Mouse (Mus musculus) left cerebral cortex, postnatal 4 days (tissue): Measurements from ENCODE around the gene Ift122. TPM values are rescaled to one million over a fixed set of nuclear protein-coding genes. Genes with fewer than 3 reads are reported as not detected.
A peak's percentile ranks its signal among the peaks of the same experiment; 100 is the strongest.
"Not testable (repeated sequence)": the region's sequence is repeated elsewhere in the genome, so short reads cannot be mapped to it uniquely, and the experiment has no call there.

Experiments
- DNase-seq: peaks from one replicate; pipeline ENCODE4 v3.0.0-alpha.2; 2022
- intact Hi-C: fragments of 180-260 bp; cut with DNase I; formaldehyde crosslinking; loops from one replicate; pipeline ENCODE4 v1.15.1; 2025
- total RNA-seq, 2 experiments: library from RNA; stranded (reverse); gene quantifications; 2 replicates each; pipeline ENCODE4 v1.2.3; 2021

The Ift122 gene
- total RNA-seq, result 10 to 100 TPM; 28.9 to 35.8 TPM

DNA sequence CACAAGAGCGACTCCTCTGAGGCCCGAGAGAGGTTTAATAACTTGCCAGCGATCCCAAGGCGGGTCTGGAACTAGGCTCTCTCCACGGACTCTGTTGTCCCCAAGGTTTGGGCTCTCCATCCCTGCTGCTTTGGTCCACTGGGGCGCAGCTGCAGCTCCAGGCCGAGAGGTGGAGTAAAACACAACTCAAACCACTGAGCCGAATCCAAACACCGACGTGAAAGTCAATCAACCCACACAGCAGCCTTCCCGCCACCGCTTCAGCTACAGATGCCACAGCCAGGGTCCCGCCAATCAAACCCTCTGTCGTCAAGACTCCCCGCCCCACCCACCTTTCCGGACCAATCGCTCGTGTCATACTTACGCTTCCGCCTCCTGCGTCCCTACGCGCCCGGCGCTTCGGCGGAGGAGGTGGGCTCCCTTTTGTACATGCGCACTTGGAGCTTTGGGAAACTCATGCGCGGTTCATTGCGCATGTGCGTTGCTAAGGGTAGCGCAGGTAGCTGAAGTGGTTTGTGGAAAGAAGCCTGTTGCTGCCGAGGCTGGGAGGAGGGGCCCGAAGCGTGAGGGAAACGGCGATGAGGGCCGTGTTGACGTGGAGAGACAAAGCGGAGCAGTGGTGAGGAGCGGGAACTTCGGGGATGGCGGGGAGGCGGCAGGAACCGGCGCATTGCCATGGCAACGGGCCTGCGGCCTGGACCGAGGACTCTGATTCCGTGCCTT lies at the start of gene Ift122, which contains the start of gene Mbd4:
TSS of gene Ift122 (plus strand) at position 380 of the 723 bp plus-strand sequence.
TSS of gene Mbd4 (minus strand) at position 281 of the 723 bp plus-strand sequence.
- DNase-seq, result peak; percentile 99
- intact Hi-C loops, result loop anchor here (5.0 kb wide), 1 partner anchor 46 kb away; the partner anchor contains the start of gene Rpl32

DNA sequence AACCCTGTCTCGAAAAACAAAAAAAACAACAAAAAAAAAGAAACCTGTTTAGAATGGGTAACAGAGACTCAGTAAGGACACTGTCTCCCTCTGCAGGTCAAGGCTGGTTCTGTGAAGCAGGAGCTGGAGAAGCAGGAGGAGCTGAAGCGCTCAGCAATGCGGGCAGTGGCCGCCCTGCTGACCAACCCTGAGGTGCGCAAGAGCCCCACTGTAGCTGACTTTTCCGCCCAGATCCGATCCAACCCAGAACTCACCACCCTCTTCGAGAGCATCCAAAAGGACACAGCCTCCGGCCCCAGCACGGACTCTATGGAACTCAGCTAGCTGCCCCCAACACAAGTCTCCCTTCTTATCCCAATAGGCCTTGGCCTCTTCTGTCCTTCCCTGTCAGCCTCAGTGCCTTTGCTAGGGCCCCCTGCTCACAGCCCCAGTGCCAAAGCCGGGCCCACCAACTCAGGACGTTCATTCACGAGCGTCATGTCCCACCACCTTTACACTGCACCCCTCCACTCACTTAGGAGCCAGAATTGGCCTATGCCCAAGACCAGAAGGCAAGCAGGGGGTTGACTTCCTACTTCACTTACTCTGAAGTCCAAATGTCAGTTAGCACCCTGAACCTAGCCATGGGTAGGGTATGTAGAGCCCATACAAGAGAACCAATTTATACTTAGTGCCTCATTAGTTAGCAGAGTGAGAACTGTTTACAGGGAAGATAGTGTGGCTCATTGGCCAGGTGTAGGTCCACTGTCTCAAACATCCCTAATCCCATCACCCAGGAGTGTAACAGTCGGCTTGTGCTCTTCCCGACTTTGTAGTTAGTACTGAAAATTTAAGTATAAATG lies 49.5 kb upstream of the Ift122 start:
- intact Hi-C loops, result no loop called here

DNA sequence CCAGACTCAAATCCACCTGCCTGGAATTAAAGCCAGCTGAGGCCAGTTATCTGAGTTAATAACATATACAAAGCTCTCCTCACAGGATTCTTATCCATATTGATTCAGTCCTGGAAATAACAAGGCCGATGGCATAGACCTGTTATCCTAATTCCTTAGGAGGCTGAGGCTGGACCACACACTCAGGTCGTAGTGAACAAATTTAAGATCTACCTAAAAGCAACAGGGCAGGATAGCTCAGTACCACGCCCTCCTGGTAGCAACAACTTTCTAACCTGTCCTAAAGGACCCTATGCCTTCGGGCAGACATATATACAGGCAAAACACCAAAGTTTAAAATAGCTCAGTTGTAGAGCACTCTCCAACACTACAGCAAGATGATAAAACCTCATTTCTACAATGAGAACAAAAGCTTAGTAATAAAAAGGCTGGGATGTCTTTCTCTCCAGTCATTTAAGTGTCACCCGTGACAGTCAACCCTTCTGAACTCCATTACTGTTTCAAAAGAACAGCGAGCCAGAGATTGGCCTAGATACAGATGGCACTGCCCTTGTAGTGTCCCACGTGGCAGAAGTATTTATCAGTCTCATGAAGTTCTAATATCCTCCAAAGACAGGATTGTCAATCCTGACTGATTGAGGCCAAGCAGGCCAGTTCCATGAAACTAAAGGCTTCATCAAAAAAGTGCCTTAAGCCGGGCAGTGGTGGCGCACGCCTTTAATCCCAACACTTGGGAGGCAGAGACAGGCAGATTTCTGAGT lies 48.7 kb upstream of the Ift122 start:
- no peak for DNase-seq
- intact Hi-C loops, result loop anchor here (5.0 kb wide), 1 partner anchor 48 kb away; the partner anchor contains the start of genes Ift122 and Mbd4

More for the DNA sequence above, 49.5 kb upstream of the Ift122 start:
- peak; percentile 82 for DNase-seq

DNA sequence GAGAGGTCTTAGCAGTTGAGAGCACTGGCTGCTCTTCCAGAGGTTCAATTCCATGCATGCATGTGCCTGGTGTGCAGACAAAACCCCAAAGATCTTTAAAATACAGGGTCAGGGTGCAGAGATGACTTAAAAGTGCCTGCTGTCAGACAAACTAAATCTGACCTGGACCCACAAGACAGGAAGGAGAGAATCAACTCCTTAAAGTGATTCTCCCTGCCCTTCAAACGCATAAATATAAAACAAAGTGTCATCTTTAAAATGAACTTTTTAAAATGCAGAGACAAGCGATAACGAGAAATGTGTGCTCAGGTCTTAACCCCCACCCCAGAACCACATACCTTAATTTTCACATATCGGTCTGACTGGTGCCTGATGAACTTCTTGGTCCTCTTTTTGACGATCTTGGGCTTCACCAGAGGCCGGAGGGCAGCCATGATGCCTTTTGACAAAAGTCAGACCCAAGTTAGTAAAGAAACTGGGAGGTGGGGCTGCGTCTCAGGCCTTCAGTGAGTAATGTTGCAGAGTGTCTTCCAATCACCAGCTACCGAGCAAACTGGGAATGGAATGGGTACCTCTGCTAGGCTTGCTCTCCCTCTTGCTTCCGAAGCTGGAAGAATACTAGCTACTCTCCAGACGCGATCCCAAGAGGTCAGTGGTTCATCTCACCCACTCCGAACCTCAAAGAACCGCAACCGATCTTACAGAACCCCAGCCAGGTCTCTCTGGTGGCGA lies 45.6 kb upstream of the Ift122 start:
- intact Hi-C loops, result loop anchor here (5.0 kb wide), 1 partner anchor 45 kb away; the partner anchor contains the start of genes Ift122 and Mbd4

DNA sequence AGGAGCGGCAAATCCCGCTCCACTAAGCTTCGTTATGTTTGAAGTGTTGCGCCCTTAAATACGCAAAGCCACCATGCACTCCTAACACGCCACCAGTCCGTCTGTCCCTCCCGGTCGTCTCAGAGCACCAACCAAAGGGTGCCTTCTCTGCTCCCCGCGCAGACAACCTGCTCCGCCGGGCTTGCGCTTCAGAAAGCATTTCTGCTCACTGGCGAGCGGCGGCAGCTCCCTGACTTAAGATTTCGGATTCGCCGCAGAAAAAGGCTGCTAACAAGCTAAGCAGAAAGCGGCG lies 45.1 kb upstream of the Ift122 start:
- intact Hi-C loops, result loop anchor here (5.0 kb wide), 1 partner anchor 44 kb away; the partner anchor contains the start of genes Ift122 and Mbd4
- DNase-seq, result no peak

More for the DNA sequence above, 45.6 kb upstream of the Ift122 start:
- DNase-seq, result no peak

DNA sequence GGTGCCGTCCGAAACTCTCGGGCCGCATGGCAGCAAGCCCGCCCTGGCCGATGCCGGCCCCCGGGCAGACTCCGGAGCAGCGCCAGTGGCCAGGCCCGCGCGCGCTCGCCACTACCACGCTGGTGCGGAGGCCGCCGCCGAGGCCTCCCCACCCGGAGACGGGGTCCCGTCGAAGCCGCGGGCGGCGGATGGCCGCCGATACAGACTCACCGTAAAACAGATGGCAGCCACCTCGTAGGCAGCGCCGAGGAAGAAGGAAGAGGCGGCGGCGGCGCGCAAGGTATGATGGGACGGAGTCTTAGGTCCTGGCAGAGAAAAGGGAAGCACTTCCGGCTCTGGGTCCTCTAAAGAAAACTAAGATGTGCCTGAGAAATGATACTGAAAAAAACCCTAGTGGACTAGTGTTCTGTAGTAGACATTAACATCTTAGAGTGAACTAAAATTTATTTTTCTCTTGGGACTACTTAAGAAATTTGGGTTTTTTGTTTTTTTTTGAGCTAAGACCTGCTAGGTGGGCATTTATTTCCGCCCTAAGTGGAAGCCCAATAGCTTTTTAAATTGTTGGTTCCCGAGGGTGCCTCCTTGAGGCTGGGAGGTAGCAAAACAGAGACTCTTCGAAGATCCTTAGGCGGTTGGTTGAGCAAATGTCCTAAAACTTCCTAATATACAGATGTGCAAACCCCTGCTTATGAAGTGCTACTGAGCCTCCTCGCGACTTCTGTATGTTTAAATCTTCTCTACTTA lies 44.6 kb upstream of the Ift122 start, which contains the start of gene Rpl32:
TSS of gene Rpl32 (minus strand) at position 260 of the 744 bp plus-strand sequence.
- peak; percentile 85 for DNase-seq
- intact Hi-C loops, result loop anchor here (5.0 kb wide), 1 partner anchor 44 kb away; the partner anchor contains the start of genes Ift122 and Mbd4

DNA sequence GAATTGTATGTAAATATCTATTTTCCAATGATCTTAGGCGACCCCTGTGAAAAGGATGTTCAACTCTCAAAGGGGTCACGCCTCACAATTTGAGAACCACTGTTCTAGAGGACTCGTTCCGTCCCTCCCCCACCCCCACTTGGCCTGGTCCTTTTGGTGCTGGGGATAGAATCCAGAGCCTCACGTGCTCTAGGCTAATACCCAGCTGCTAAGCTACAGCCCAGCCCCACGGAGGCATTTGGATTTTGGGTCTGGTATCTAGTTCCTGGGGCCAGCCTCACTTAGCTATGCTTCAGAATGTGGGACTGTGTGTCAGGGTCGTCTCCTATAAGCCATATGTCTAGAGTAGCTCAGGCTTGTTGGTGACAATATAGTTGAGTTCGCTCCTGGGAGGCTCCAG lies 41.7 kb upstream of the Ift122 start:
- intact Hi-C loops, result no loop called here
- no peak for DNase-seq

DNA sequence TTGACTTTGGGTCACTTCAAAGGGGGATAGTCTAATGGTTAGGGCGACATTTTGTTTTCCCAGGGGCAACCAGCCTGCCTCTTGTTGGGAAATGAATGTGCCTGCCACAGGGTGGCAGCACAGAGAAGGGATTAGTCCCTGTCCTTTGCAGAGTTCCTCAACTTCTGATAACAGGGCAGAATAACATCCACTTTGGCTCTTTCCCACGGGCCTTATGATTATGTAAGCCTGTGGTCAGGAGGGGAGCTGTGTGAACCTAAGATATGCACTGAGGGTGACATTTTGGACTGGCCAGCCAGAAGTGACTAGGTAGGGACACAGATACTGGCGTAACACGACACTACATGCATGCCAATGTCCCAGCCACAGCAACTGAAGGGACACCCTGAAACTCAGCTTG lies 39.2 kb upstream of the Ift122 start:
- intact Hi-C loops, result no loop called here

DNA sequence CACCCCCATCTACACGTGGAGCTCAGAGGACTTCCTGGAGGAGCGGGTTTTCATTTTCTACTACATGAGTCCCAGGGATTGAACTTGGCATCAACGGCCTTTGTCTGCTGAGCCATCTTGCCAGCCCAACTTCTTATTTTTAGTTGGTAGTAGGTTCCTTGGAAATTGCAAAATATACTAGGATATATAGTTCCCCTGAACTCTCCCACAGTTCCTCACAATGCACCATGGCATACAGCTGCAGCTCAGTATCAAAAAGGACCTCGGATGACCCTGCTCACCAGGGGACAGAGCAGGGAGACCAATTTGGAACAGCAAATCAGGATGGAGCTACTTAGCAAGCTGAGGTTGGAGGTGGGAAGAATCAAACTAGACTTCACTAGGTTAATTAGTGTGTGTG lies 38.2 kb upstream of the Ift122 start:
- intact Hi-C loops, result no loop called here
- DNase-seq, result no peak

More for the DNA sequence above, 39.2 kb upstream of the Ift122 start:
- DNase-seq, result peak; percentile 62

DNA sequence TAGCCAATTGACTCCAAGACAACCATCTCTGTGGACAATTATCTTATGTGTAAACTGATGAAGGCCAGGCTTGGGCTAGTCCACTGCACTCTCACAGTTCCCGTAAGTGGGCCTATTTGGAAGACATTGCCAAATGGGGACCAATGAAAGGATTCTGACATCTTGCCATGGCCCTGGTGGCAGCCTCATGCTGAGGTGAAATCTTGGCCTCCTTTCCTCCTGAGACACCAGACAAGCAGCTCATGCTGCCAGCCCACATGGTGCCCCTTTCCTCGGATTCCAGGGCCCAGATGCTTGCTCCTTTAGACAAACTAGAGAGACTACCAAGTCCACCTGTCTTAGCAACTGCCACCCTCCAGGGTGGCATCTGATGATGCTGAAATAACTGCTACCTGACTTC lies 35.1 kb upstream of the Ift122 start:
- intact Hi-C loops, result no loop called here
- DNase-seq, result peak; percentile 35

DNA sequence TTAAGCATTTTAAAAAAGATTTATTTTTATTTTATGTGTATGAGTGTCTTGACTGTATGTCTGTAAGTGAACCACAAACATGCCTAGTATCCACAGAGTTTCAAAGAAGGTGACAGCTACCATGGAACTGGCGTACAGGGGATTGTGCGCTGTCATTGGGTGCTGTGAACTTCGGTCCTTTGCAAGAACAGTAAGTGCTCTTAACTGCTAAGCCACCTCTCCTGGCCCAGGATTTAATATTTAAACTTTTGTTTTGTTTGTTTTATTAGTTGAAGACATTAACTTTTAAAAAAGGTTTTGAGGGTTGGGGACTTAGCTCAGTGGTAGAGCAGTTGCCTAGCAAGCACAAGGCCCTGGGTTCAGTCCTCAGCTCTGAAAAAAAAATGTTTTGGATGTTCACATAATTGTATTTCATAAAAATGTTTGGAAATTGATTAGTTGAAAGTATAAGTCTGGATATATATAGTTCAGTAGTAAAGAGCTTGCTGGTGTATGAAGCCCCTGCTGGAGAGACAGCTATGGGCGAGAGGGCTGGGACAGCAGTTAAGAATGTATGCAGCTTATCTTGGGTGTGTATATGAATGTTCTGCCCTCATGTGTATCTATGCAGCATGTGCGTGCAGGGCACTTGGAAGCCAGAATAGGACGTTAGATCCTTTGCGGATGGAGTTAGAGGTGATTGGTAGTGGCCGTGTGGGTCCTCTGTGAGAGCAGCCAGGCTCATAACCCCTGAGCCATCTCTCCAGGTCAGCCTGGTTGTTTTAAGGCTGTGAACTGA lies 31.9 kb upstream of the Ift122 start:
- intact Hi-C loops, result no loop called here
- DNase-seq, result no peak

DNA sequence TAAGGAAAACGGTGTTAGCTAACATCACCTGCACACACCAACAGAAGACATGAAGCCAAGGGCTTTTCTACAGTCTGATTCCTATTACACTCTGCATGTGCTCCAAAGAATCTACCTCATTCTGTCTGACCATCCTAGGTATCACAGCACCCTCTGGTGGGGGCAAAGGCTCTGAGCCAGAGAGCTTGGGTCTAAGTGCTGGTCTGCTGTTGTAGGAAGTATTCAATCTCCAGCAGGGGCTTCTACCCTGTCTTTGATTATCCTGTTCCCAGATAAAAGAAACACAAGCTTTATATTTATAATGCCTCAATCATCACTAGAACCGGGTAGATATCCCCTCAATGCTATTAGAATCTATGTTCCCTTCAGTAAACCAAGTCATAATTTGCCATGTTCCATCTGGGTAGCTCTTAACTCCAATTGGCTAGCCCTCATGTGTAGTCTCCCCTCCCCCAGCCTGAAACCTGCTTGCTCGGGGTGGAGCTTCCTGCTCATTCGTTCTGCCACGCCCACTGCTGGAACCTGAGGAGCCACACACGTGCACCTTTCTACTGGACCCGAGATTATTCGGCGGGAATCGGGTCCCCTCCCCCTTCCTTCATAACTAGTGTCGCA lies 29.3 kb upstream of the Ift122 start:
- DNase-seq, result peak; percentile 64
- intact Hi-C loops, result not testable (repeated sequence)

DNA sequence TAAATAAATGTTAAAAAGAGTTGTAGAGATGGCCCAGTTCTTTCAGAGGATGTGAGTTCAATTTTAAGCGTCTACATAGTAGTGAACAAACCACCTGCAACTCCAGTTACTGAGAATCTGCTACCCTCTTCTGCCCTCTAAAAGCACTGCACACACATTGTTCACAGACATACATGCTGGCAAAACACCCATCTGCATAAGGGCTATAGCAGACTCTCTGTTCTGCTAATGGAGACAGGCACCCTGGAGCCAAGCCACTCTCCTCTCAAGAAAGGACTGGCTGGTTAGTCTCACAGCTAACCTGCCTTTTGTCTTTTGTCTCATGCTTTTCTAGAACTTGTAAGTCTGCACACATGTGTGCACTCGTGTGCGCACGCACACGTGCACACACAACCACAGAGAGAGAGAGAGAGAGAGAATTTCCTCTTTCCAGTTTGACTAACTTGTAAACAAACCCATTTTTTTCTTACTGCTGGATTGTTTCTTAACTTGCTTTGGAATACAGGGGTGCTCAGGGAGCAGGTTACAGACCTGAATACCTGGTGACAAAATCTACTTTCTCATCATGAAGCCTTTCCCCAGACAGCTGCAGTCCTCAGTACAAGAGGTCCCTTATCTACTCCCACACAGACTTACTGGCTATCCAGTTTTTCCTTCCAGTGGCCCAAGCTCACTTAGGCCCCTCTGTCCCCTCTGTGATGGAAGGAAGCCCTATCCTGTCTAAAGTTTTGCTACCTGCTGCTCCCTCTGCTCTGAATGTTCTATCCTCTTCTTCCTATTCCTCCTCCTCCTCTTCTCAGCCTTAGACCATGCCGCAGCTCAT lies 22.3 kb upstream of the Ift122 start:
- intact Hi-C loops, result no loop called here
- DNase-seq, result no peak

DNA sequence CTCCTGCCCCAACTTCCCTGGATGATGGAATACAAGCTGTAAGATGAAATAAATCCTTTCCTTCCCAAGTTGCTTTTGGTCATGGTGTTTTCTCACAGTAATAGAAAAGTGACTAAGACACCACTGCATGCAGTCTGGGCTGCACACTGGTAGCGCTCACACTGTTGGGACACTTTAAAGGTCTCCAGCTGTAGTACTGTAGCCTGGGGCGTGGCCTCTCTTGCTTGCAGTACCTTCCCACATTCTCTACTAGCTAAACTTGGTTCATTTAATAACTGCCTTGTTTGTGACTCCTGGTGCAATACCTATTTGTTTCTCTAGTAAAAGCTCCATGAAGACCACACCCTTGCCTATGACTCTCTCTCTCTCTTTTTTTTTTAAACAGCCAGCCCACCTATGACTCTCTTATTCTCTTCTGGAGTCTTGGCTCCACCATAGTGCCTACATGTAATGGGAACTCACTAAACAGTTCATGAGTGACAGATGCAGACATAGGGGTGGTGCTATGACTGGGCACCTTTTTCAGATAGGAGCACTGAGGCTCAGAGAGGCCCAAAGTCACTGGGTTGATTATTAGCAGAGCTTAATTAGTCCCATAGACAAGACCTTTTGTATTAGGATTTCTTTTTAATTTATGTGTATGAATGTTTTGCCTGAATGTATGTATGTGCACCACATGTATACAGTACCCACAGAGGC lies 21.0 kb upstream of the Ift122 start:
- intact Hi-C loops, result no loop called here
- DNase-seq, result no peak

DNA sequence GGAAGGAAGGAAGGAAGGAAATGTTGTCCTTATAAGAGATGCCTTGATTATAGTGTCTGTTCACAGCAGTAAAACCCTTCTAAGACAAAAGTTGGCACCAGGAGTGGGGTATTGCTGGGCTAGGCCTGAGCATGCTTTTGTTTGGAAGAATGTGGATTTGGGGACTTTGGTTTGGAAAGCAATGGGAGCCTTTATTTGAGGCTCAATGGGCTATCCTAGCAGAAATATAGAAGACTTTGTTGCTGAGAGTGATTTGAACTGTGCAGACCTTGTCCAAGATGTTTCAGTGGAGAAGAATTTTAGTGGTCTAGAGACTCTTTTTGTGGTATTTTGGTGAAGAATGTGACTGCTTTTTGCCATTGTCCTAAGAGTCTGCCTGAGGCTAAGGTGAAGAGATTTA lies 19.4 kb upstream of the Ift122 start:
- DNase-seq, result no peak
- intact Hi-C loops, result no loop called here

DNA sequence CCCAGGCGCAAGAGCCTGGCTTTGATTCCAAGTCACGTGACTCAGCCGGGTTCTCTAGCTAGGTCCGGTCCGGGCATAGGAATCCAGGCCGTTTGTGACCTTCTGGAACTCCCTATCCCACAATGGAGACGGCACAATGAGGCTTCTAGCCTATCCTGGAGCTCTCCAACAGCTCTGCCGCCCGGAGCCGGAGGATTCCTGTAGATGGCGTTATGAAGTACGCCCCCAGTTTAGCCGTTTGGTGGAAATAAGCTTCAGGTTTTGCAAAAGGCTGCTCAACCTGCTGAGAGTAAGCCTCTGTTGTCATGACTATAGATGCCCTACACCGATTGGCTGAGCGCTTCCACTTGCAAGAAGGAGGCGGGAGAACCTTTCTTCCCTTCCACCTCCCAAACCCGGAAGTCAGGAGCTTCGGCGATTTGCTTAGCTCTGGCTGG lies 15.1 kb upstream of the Ift122 start, which contains the start of gene Efcab12:
TSS of gene Efcab12 (minus strand) at position 252 of the 437 bp plus-strand sequence.
- intact Hi-C loops, result no loop called here

More for the DNA sequence above, 15.1 kb upstream of the Ift122 start, which contains the start of gene Efcab12:
- DNase-seq, result peak; percentile 57
